14 mouse cellular contexts compared by ENCODE assay signal in genomic region chr1:155482148-155482547, GRCm38 (mm10).
DNase-seq lines count a peak whose midpoint lies in the region; ATAC-seq lines count a peak whose summit lies in the region.
"Had no signal": no experiment of that assay in that cellular context is flagged by ENCODE, and none has a peak within 500 bp of the region (broad histone marks: within the 10 kb centered on the region; RNA-seq: fewer than 3 reads in every experiment).

No protein-coding gene starts in this region.

- H3K4me3 ChIP-seq in lung, embryonic 16.5 days (ENCODE audit: low read length) = no peak overlapping the region
- H3K4me3 ChIP-seq: heart, adult 2 months had no signal

- peak; percentile 54 for DNase-seq in heart, adult 11 months
- no peak for DNase-seq in heart, postnatal 10 days
- DNase-seq in lung, postnatal 25 days (ENCODE audit: low spot score) = no peak
- DNase-seq in forelimb bud, embryonic 11.5 days (ENCODE audit: low read depth, low spot score) = peak; percentile 23
- DNase-seq in c-Kit-positive CD71-positive TER-119-positive erythroid progenitor cells, embryonic 14.5 days (ENCODE audit: low spot score) = no peak
- no peak for DNase-seq in kidney, postnatal 25 days
- DNase-seq: cerebellum, adult 18-20 months; heart, adult 2 months; lung, adult 2 months; thymus, adult 18-20 months had no signal

- H3K27me3 ChIP-seq in lung, embryonic 16.5 days (ENCODE audit: control insufficient read depth, insufficient read depth, low read depth, low read length) = no peaks in the 10 kb centered on the region

- no peaks in the 10 kb centered on the region for H3K9me3 ChIP-seq in lung, embryonic 16.5 days (ENCODE audit: control insufficient read depth, low read length)

- no peaks in the 10 kb centered on the region for H3K36me3 ChIP-seq in lung, embryonic 16.5 days (ENCODE audit: control insufficient read depth, insufficient read depth, low read length)

- no peak for ATAC-seq in lung, embryonic 16.5 days (ENCODE audit: low read depth)
- peak; percentile 63 for ATAC-seq in megakaryocyte-erythroid progenitor cell, adult 5-6 weeks (replicated peaks; ENCODE audit: low FRiP score, low TSS enrichment, poor library complexity, severe bottlenecking)
- ATAC-seq: forebrain, embryonic 16.5 days had no signal

- no peak overlapping the region for H3K9ac ChIP-seq in lung, embryonic 16.5 days (ENCODE audit: low read length)

- no peak overlapping the region for H3K27ac ChIP-seq in lung, embryonic 16.5 days (ENCODE audit: low read length)
- H3K27ac ChIP-seq: heart, adult 2 months; kidney, postnatal 0 days had no signal

- intact Hi-C loops in heart, postnatal 10 days (cut with DNase I) = no loop called here

- 17% methylated on average over 9 of the region's 9 CpGs for WGBS in lung, embryonic 16.5 days

- peaks cover 17% of the 10 kb centered on the region for H3K4me1 ChIP-seq in lung, embryonic 16.5 days (replicated peaks; ENCODE audit: control insufficient read depth, insufficient read depth, low read length)

- H3K4me2 ChIP-seq in lung, embryonic 16.5 days (ENCODE audit: low read depth, low read length) = peak overlapping the region; percentile 25; the same call in 1 of the 2 replicates

Comparison
In these comparisons a context has a peak if more than half of its experiments do, and no peak if none do; other contexts are left out.
1. DNase-seq: peak in heart, adult 11 months (single experiment) and forelimb bud, embryonic 11.5 days (single experiment); none in heart, postnatal 10 days (0 of 2), lung, postnatal 25 days (single experiment), c-Kit-positive CD71-positive TER-119-positive erythroid progenitor cells, embryonic 14.5 days (single experiment) and kidney, postnatal 25 days (0 of 2).